Mouse (Mus musculus) spleen, adult 2 months (tissue): Measurements from ENCODE around the gene Dennd6b. TPM values are rescaled to one million over a fixed set of nuclear protein-coding genes. Genes with fewer than 3 reads are reported as not detected.

Experiments
- DNase-seq, 2 experiments: peaks; one replicate each; pipeline versions ENCODE4 v3.0.0 to v3.0.0-alpha.2; 2012 to 2021; ENCODE audit warnings: low spot score in 2 of 2, low read depth in 1 of 2
- H3K27ac ChIP-seq: fragments of 200-500 bp; 2 replicates; pipeline ENCODE4 v1.5.1; 2012; ENCODE audit warnings: low read length, inconsistent platforms; ENCODE audit not compliant: insufficient read depth
- H3K27me3 ChIP-seq: fragments of 200-500 bp; 2 replicates; pipeline ENCODE4 v1.6.1; 2012; ENCODE audit warnings: mild to moderate bottlenecking, moderate library complexity, low read length, inconsistent platforms; ENCODE audit not compliant: control insufficient read depth, insufficient read depth
- H3K36me3 ChIP-seq: fragments of 200-500 bp; 2 replicates; pipeline ENCODE4 v1.6.1; 2012; ENCODE audit warnings: mild to moderate bottlenecking, low read length, inconsistent platforms; ENCODE audit not compliant: control insufficient read depth, insufficient read depth
- H3K4me1 ChIP-seq: fragments of 200-500 bp; 2 replicates; pipeline ENCODE4 v1.6.1; 2011; ENCODE audit warnings: inconsistent platforms; ENCODE audit not compliant: control insufficient read depth, insufficient read depth, insufficient read length
- H3K4me3 ChIP-seq: fragments of 200-500 bp; 2 replicates; pipeline ENCODE4 v1.5.1; 2011; ENCODE audit warnings: mild to moderate bottlenecking, inconsistent platforms; ENCODE audit not compliant: insufficient read depth, insufficient read length; ENCODE audit errors: extremely low read depth
- CTCF ChIP-seq: fragments of 200-500 bp; IDR thresholded peaks from 2 replicates; pipeline ENCODE4 v1.5.1; 2011; ENCODE audit warnings: mild to moderate bottlenecking, inconsistent platforms; ENCODE audit not compliant: insufficient read depth, insufficient read length, insufficient replicate concordance; ENCODE audit errors: extremely low read depth
- POLR2A ChIP-seq: fragments of 200-500 bp; IDR thresholded peaks from 2 replicates; pipeline ENCODE4 v1.6.1; 2011; ENCODE audit warnings: low read depth, low read length, inconsistent platforms
- WGBS: fragments of 180-500 bp; shearing (Covaris S2); methylation state at CpG from one replicate; pipeline ENCODE4 v1.1.7; 2018; 5-methylcytosine and 5-hydroxymethylcytosine counted together
- polyA plus RNA-seq: library from polyadenylated mRNA; depleted of rRNA; stranded (reverse); fragments of >200 nt; gene quantifications from 2 replicates; pipeline ENCODE4 v1.2.3, GENCODE M21; 2012; rRNA removed

Dennd6b gene
- polyA plus RNA-seq: 25.2 and 30.8 TPM in 2 replicates

- TF ChIP-seq CTCF (peak; percentile 91), POLR2A (no peak)
- Histone ChIP-seq H3K36me3 (no peaks in the 10 kb centered on the region), H3K4me1 (peaks cover 7% of the 10 kb centered on the region; the same call in 1 of the 2 replicates), H3K27ac (peak within 1 kb of the TSS; percentile 95), H3K4me3 (peak within 1 kb of the TSS; percentile 82), H3K27me3 (no peaks in the 10 kb centered on the region)
- WGBS: under 1% methylated on average over 37 of the region's 38 CpGs
- DNase-seq: peak; percentile 95 to 96
Observed at GRCm38 (mm10) chr15:89196313-89196706, at the start of gene Dennd6b. TSS of gene Dennd6b (minus strand) at chr15:89196496.

- no peak for DNase-seq
- TF ChIP-seq CTCF: no peak
- no peak for TF ChIP-seq POLR2A
- 88% methylated on average over 2 of the region's 2 CpGs for WGBS
- H3K4me3 ChIP-seq: no peak overlapping the region
- H3K4me1 ChIP-seq: no peaks in the 10 kb centered on the region
- H3K36me3 ChIP-seq: peaks cover 4% of the 10 kb centered on the region
- H3K27me3 ChIP-seq: no peaks in the 10 kb centered on the region
- no peak overlapping the region for H3K27ac ChIP-seq
Observed at GRCm38 (mm10) chr15:89241025-89241424, 44.7 kb upstream of the Dennd6b start.

GRCm38 (mm10) chr15:89239751-89240392 is 43.6 kb upstream of the Dennd6b start:
- no peak overlapping the region for H3K27ac ChIP-seq

GRCm38 (mm10) chr15:89234052-89234451 is 37.8 kb upstream of the Dennd6b start:
- Histone ChIP-seq H3K27me3 (no peaks in the 10 kb centered on the region), H3K36me3 (peaks cover 1% of the 10 kb centered on the region; the same call in 1 of the 2 replicates), H3K4me3 (no peak overlapping the region), H3K27ac (no peak overlapping the region), H3K4me1 (no peaks in the 10 kb centered on the region)
- WGBS: 96% methylated on average over 4 of the region's 4 CpGs
- DNase-seq: no peak
- TF ChIP-seq POLR2A: no peak
- no peak for TF ChIP-seq CTCF

More at GRCm38 (mm10) chr15:89239751-89240392, 43.6 kb upstream of the Dennd6b start:
- 12% methylated on average over 3 of the region's 3 CpGs for WGBS
- Histone ChIP-seq H3K27me3 (no peaks in the 10 kb centered on the region), H3K4me3 (no peak overlapping the region), H3K4me1 (no peaks in the 10 kb centered on the region), H3K36me3 (peaks cover 5% of the 10 kb centered on the region)
- TF ChIP-seq CTCF: no peak
- no peak for TF ChIP-seq POLR2A
- DNase-seq: no peak

GRCm38 (mm10) chr15:89233586-89233985 is 37.3 kb upstream of the Dennd6b start:
- Histone ChIP-seq H3K36me3 (peaks cover 1% of the 10 kb centered on the region; the same call in 1 of the 2 replicates), H3K27ac (no peak overlapping the region), H3K4me1 (no peaks in the 10 kb centered on the region), H3K4me3 (no peak overlapping the region), H3K27me3 (no peaks in the 10 kb centered on the region)
- TF ChIP-seq CTCF: no peak
- TF ChIP-seq POLR2A: no peak
- no peak for DNase-seq
- 63% methylated on average over 2 of the region's 2 CpGs for WGBS

- TF ChIP-seq POLR2A: no peak
- no peak for TF ChIP-seq CTCF
- 76% methylated on average over 2 of the region's 2 CpGs for WGBS
Observed at GRCm38 (mm10) chr15:89215611-89216233, 19.4 kb upstream of the Dennd6b start.

More at GRCm38 (mm10) chr15:89215611-89216233, 19.4 kb upstream of the Dennd6b start:
- peaks cover 4% of the 10 kb centered on the region; the same call in 1 of the 2 replicates for H3K4me1 ChIP-seq
- no peak for DNase-seq
- peaks cover 3% of the 10 kb centered on the region; the same call in 1 of the 2 replicates for H3K36me3 ChIP-seq
- no peak overlapping the region for H3K4me3 ChIP-seq
- no peaks in the 10 kb centered on the region for H3K27me3 ChIP-seq
- H3K27ac ChIP-seq: no peak overlapping the region
